Mouse (Mus musculus): ENCODE results near the gene Snx9. TPM values are rescaled to one million over a fixed set of nuclear protein-coding genes. Genes with fewer than 3 reads are reported as not detected.
A peak's percentile ranks its signal among the peaks of the same experiment; 100 is the strongest.

Gene Snx9
- polyA plus RNA-seq, 1 experiment from 2014 or later, result 15.3 TPM

DNA sequence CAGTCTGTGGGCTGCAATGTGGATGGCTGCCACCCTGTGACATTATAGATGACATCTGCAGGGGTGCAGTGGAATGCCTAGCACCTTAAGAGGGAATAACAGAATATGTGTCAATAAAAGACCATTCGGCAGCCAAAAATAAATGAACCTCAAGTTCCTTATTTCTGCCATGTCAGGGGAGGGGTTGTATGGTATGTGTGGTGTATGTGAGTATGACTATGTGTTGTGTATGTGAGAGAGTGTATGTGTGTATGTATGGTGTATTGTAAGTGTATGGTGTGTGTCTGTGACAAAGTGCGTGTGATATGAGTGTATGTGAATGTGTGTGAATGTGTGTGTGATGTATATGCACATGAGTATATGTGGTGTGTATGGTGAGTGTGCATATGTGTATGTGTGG is 23.3 kb upstream of the Snx9 start:
- H3K4me3 ChIP-seq, result no peak overlapping the region
- no peak overlapping the region for H3K27ac ChIP-seq (replicated peaks)
- H3K36me3 ChIP-seq, result no peaks in the 10 kb centered on the region
- no peaks in the 10 kb centered on the region for H3K9me3 ChIP-seq (replicated peaks)
- H3K4me1 ChIP-seq, result peaks cover 14% of the 10 kb centered on the region
- no peaks in the 10 kb centered on the region for H3K27me3 ChIP-seq (ENCODE audit: low read depth, poor library complexity, severe bottlenecking)
- WGBS, result 94% methylated on average over 2 of the region's 2 CpGs
- no peak for DNase-seq (ENCODE audit: low spot score)

DNA sequence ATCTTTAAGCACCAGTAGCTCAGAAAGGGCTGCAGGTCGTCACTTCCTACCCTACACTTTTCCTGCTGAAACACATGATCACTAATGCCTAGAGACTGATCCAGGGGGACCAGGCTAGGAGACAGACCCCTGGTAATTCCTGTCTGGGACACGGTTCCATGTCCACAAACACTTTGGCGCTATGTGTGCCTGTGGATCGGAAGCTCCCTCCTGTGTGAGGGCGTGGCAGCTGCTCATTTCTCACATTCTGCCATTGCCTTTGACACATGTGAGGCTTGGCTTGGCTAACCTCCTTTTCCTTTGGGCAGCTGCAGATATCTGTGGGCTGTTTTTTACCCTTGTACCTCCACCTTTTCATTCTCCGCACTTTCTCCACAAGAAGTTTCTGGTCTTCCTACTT is 22.0 kb upstream of the Snx9 start:
- Histone ChIP-seq H3K27me3 (ENCODE audit: low read depth, poor library complexity, severe bottlenecking) (no peaks in the 10 kb centered on the region), H3K4me3 (no peak overlapping the region), H3K4me1 (peaks cover 14% of the 10 kb centered on the region), H3K36me3 (no peaks in the 10 kb centered on the region), H3K9me3 (replicated peaks) (no peaks in the 10 kb centered on the region), H3K27ac (replicated peaks) (no peak overlapping the region)
- 71% methylated on average over 6 of the region's 6 CpGs for WGBS
- DNase-seq (ENCODE audit: low spot score), result no peak

DNA sequence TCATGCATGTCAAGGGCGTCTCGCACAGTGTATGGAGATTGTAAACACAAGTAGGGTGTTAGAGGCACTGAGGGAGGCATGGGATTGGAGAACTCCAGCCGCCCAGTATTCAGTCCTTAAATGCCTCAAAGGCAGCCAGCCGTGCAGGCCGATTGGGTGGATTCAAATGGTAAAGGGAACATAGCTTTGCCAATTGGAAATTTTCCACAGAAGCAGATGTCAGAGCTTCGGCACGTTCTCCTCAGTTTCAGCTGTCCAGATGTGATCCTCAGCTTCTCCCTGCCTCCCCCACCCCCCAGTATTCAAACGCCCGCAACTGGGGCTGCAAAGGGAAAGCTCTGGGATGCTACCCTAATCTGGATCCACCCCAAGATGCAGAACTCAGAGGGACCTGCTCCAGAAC is 21.3 kb upstream of the Snx9 start:
- Histone ChIP-seq H3K4me3 (no peak overlapping the region), H3K9me3 (replicated peaks) (no peaks in the 10 kb centered on the region), H3K4me1 (peaks cover 14% of the 10 kb centered on the region), H3K27me3 (ENCODE audit: low read depth, poor library complexity, severe bottlenecking) (no peaks in the 10 kb centered on the region), H3K27ac (replicated peaks) (peak overlapping the region; percentile 42; the same call in 1 of the 2 replicates), H3K36me3 (no peaks in the 10 kb centered on the region)
- 23% methylated on average over 9 of the region's 9 CpGs for WGBS
- no peak for DNase-seq (ENCODE audit: low spot score)

DNA sequence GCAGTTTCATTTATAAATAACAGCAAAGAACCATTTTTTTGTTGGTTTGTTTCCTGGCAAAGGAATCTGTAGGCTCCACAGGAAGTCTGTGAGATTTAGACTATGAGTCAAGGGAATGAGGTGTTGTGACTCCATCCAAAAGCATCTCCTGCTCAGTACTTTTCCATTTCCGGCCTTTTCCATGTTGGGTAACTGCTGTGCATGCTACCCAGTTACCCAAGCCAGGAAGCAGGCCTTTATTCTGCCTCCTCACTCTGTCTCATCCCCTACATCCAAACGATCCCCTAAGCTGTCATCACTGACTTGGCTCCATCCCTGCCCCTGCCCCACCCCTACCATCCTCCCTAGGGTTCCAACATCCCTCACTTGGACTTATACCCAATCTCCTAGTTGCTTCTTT is 18.6 kb upstream of the Snx9 start:
- Histone ChIP-seq H3K27ac (replicated peaks) (0 out of 2 replicates have a peak overlapping the region, but pooled peaks have one; percentile 6), H3K27me3 (ENCODE audit: low read depth, poor library complexity, severe bottlenecking) (no peaks in the 10 kb centered on the region), H3K4me1 (peaks cover 14% of the 10 kb centered on the region), H3K9me3 (replicated peaks) (no peaks in the 10 kb centered on the region), H3K4me3 (no peak overlapping the region), H3K36me3 (no peaks in the 10 kb centered on the region)
- 72% methylated on average over 2 of the region's 2 CpGs for WGBS
- DNase-seq (ENCODE audit: low spot score), result no peak

DNA sequence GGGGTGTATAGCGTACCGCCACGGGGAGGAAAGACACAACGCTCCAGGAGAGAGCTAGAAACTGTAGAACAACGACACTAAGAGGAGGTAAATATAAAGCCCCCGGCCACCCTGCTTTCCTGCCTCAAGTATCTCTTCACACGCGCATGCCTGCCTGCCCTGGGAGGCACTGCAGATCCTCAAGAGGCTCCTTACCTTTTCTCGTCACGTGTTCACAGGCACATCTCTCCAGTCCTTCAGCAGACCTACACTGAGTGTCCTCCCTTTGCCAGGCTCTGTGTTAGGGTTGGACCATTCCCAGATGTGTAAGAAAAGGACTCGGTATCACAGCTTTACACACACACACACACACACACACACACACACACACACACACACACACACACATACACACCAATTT is 18.1 kb upstream of the Snx9 start:
- no peak for DNase-seq (ENCODE audit: low spot score)
- no peaks in the 10 kb centered on the region for H3K9me3 ChIP-seq (replicated peaks)
- WGBS, result 91% methylated on average over 11 of the region's 11 CpGs
- H3K4me3 ChIP-seq, result no peak overlapping the region
- H3K36me3 ChIP-seq, result no peaks in the 10 kb centered on the region
- 0 out of 2 replicates have a peak overlapping the region, but pooled peaks have one; percentile 6 for H3K27ac ChIP-seq (replicated peaks)
- H3K4me1 ChIP-seq, result peaks cover 16% of the 10 kb centered on the region
- H3K27me3 ChIP-seq (ENCODE audit: low read depth, poor library complexity, severe bottlenecking), result no peaks in the 10 kb centered on the region

DNA sequence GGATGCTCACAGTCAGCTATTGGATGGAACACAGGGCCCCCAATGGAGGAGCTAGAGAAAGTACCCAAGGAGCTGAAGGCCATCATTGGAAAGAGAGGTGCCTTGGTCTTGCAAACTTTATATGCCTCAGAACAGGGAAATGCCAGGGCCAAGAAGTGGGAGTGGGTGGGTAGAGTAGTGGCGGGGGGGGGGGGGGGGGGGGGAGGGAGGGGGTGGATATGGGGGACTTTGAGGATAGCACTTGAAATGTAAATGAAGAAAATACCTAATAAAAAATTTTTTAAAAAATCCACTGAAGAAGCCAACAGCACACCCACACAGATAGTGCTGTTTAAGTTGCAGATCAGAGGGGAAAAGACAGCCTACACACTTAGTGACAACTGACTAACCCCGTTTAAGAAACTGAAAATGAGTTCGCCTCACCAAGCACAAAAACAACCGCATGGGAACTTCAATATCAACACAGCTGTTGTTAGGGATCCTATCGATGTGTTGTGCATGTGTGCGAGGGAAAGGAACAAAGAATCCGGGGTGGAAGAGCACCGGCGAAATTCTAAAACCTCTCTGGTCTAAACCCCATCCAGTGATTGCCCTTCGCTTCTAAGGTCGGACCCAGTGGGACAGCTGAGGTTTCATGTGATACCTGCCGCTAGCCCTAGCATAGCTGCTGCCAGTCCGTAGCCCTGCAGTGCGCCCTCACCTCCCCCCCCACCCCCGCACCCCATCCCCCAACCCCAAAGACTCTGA is 13.1 kb upstream of the Snx9 start:
- peak overlapping the region; percentile 42 for H3K4me3 ChIP-seq
- peak; percentile 52 for DNase-seq (ENCODE audit: low spot score)
- H3K27ac ChIP-seq (replicated peaks), result peak overlapping the region; percentile 83
- H3K9me3 ChIP-seq (replicated peaks), result no peaks in the 10 kb centered on the region
- no peaks in the 10 kb centered on the region for H3K27me3 ChIP-seq (ENCODE audit: low read depth, poor library complexity, severe bottlenecking)
- 5% methylated on average over 14 of the region's 15 CpGs for WGBS
- H3K4me1 ChIP-seq, result peaks cover 32% of the 10 kb centered on the region
- no peaks in the 10 kb centered on the region for H3K36me3 ChIP-seq

DNA sequence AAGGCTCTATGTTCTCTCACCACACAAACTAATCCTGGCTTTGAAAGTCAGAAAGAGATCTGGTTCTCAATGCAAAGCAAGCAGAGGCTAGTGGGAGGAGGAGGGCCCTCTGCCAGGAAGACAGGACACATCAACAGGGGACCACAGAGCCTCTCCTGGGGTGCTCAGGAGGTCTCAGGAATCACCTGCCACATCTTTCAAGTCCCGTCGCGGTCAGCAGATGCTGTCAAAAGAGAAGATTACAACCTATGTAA is 12.6 kb upstream of the Snx9 start:
- Histone ChIP-seq H3K4me1 (peaks cover 32% of the 10 kb centered on the region), H3K27ac (replicated peaks) (peak overlapping the region; percentile 83), H3K9me3 (replicated peaks) (no peaks in the 10 kb centered on the region), H3K4me3 (peak overlapping the region; percentile 42), H3K36me3 (no peaks in the 10 kb centered on the region), H3K27me3 (ENCODE audit: low read depth, poor library complexity, severe bottlenecking) (no peaks in the 10 kb centered on the region)
- 5% methylated on average over 3 of the region's 3 CpGs for WGBS
- DNase-seq (ENCODE audit: low spot score), result no peak

DNA sequence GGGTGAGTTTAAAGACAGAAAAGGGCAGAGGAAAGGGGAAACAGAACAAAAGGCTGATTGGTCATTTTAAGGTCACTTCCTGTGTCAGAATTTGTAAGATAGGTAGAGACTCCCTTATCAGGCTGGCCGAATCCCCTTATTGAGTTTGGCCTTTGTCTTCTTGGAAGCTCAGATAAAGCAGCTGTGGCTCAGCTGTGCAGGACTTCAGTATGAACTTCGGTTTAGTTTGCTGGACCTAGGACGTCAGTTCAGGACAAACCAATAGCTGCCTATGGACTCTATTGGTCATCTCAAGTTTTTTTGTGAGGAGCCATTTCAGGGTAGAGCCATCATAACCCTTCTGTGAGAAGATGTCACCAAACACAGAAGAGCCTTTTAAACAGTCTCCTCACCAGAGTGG is 12.2 kb upstream of the Snx9 start:
- Histone ChIP-seq H3K27ac (replicated peaks) (peak overlapping the region; percentile 83), H3K4me3 (peak overlapping the region; percentile 42; the same call in 1 of the 2 replicates)
- WGBS, result 43% methylated on average over 3 of the region's 3 CpGs

DNA sequence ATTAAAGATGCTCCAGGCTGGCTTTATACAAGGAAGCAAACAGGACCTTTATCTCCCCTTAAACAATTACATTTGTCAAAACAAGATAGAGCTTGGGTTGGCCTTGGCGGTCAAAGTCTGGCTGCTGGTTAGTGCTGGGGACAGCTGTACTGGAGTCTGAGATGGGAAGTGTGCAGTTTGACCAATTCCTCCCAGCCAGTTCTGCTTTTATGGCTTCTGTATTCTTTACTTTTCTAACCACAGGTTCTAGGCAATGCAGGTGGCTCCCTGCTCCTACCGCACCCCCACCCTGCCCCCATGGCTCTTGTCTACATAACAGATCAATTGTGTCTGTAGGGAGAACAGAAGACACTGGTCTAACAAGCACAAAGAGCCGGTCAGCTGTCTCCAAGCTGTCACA is 11.2 kb upstream of the Snx9 start:
- H3K9me3 ChIP-seq (replicated peaks), result no peaks in the 10 kb centered on the region
- DNase-seq (ENCODE audit: low spot score), result no peak
- no peaks in the 10 kb centered on the region for H3K36me3 ChIP-seq
- H3K27ac ChIP-seq (replicated peaks), result peak overlapping the region; percentile 83; the same call in 1 of the 2 replicates
- H3K4me3 ChIP-seq, result no peak overlapping the region
- 70% methylated on average over 3 of the region's 3 CpGs for WGBS
- no peaks in the 10 kb centered on the region for H3K27me3 ChIP-seq (ENCODE audit: low read depth, poor library complexity, severe bottlenecking)
- peaks cover 32% of the 10 kb centered on the region for H3K4me1 ChIP-seq

More for the DNA sequence above, 12.2 kb upstream of the Snx9 start:
- DNase-seq (ENCODE audit: low spot score), result no peak
- peaks cover 32% of the 10 kb centered on the region for H3K4me1 ChIP-seq
- H3K9me3 ChIP-seq (replicated peaks), result no peaks in the 10 kb centered on the region
- H3K27me3 ChIP-seq (ENCODE audit: low read depth, poor library complexity, severe bottlenecking), result no peaks in the 10 kb centered on the region
- no peaks in the 10 kb centered on the region for H3K36me3 ChIP-seq

DNA sequence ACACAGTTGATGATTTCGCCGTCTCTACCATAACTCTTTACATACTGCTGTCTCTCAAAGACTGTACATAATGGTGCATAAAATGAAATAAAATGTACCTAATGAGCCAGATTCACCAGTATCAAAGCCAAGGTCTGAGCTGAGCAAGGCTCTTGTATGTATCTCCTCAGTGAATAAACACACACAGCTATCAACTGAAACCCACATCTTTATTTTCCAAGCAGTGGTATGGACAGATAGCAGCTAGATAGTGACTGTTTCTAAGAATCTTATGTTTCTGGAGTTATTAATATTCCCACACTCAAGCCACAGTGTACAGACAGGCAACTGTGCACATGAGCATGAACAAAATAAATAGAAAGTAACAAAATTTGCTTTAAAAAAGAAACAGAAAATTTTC is 10.7 kb upstream of the Snx9 start:
- Histone ChIP-seq H3K27ac (replicated peaks) (no peak overlapping the region), H3K9me3 (replicated peaks) (no peaks in the 10 kb centered on the region), H3K36me3 (no peaks in the 10 kb centered on the region), H3K4me3 (no peak overlapping the region), H3K27me3 (ENCODE audit: low read depth, poor library complexity, severe bottlenecking) (no peaks in the 10 kb centered on the region), H3K4me1 (peaks cover 32% of the 10 kb centered on the region)
- no peak for DNase-seq (ENCODE audit: low spot score)
- WGBS, result 92% methylated on average over 2 of the region's 2 CpGs

DNA sequence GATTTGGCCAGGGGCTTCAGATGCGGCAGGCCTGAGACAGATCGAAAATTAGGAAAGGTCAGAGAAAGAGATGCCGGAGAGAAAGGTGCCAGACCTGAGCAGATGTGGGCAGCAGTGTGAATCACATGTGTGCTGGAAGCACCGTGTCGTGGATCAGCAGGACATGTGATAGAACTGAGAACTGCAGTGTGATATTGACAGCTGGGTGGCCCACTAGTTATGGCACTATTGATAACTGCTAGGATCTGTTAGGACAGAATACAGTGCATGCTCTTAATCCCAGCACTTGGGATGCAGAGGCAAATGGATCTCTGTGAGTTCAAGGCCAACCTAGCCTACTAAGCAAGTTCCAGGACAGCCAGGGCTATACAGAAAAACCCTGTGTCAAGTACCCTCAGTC is 10.3 kb upstream of the Snx9 start:
- 91% methylated on average over 5 of the region's 5 CpGs for WGBS
- Histone ChIP-seq H3K4me3 (no peak overlapping the region), H3K27me3 (ENCODE audit: low read depth, poor library complexity, severe bottlenecking) (no peaks in the 10 kb centered on the region), H3K27ac (replicated peaks) (no peak overlapping the region), H3K9me3 (replicated peaks) (no peaks in the 10 kb centered on the region), H3K4me1 (peaks cover 32% of the 10 kb centered on the region), H3K36me3 (no peaks in the 10 kb centered on the region)
- no peak for DNase-seq (ENCODE audit: low spot score)

DNA sequence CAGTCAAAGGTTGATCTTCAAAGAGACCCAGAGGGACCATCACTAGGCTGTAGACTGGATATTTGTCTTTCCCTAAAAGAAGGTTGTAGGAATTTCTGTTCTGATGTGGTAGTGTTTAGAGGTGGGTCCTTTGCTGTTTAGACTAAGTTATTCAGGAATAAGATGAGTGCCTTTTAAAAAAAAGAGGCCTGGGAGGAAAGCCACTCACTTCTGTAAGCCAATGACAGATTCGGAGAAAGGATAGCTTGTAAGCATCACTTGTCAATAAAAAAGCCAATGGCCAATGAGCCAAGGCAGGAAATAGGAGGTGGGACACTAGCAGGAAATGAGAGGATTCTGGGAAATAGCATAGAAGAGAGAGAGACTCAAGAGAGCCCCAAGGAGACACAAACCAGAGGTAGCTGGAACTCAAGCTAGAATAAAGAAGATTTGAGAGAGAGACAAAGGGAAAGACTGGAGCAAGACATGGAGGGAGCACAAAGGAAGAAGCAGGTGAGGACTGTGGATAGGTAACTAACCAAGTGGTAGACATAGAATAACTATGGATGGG is 9.8 kb upstream of the Snx9 start:
- Histone ChIP-seq H3K4me3 (no peak overlapping the region), H3K9me3 (replicated peaks) (no peaks in the 10 kb centered on the region), H3K27ac (replicated peaks) (no peak overlapping the region), H3K36me3 (no peaks in the 10 kb centered on the region), H3K27me3 (ENCODE audit: low read depth, poor library complexity, severe bottlenecking) (no peaks in the 10 kb centered on the region), H3K4me1 (peaks cover 32% of the 10 kb centered on the region)
- DNase-seq (ENCODE audit: low spot score), result no peak
- WGBS, result 93% methylated on average over 1 of the region's 1 CpGs

DNA sequence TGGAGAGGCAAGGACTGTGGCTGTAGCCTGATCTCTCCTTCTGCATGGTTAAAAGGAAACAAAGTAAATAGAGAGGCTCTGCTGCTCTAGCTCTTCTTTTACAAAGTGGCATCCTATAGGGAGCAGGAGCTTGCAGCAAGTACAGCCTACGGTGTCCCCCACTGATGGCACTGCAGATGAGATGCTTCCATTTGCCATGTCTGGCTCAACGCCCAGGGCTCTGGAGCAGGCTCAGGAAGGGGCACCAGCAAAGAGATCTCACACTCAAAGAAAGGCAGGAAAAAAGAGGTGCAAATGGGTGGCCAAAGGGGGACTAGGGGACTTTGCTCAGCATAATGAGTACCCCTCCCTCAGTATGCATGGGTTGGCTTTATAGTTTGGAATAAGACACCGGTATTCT is 7.0 kb upstream of the Snx9 start:
- peaks cover 19% of the 10 kb centered on the region for H3K4me1 ChIP-seq
- H3K9me3 ChIP-seq (replicated peaks), result no peaks in the 10 kb centered on the region
- H3K27me3 ChIP-seq (ENCODE audit: low read depth, poor library complexity, severe bottlenecking), result no peaks in the 10 kb centered on the region
- H3K4me3 ChIP-seq, result no peak overlapping the region
- DNase-seq (ENCODE audit: low spot score), result no peak
- no peak overlapping the region for H3K27ac ChIP-seq (replicated peaks)
- 82% methylated on average over 3 of the region's 3 CpGs for WGBS
- H3K36me3 ChIP-seq, result no peaks in the 10 kb centered on the region

Measured in midbrain, embryonic 10.5 days (tissue).